Comparison of ENCODE assay signal across 16 mouse cellular contexts in the genomic region with DNA sequence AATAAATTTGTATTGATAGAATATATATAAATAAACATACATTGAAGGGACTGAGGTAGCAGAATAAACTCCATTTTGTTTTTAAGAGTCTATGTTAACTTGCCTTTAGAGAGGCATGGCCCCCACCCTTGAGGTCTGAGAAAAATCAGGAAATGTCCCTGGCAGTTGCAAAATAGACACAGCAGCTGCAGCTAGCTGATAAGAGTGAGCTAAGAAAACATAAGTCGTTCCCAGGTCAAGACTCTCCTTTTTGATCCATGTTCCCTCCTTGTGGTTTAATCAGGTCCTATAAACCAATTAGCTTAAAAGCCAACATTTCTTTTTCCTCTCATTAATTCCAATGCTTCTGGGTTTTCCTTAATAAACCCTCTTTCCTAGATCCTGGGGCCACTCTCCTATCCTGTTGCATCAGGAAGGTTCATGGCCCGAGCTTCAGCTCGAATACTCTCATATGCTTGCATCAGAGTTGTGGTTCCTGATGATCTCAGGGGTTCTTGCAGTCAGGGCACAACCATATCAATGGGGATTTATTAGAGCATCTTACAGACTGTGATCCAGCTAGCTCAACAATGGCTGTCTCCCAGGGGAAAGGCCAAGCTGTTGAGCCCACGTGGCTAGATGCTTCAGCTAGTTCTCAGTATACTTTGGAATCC. TPM values are rescaled to one million over a fixed set of nuclear protein-coding genes. Genes with fewer than 3 reads are reported as not detected.
DNase-seq lines count a peak whose midpoint lies in the region; ATAC-seq and TF ChIP-seq lines count a peak whose summit lies in the region.
"Had no signal": no experiment of that assay in that cellular context is flagged by ENCODE, and none has a peak within 500 bp of the region (broad histone marks: within the 10 kb centered on the region; RNA-seq: fewer than 3 reads in every experiment).

No protein-coding gene starts in this region.

- DNase-seq in heart, adult 8-10 months (ENCODE audit: low spot score): no peak
- DNase-seq in G1E (ENCODE audit: low spot score): peak; percentile 9
- peak in 2 of 3 experiments; percentile 40 to 43 for DNase-seq in liver, embryonic 14.5 days (ENCODE audit: low read depth in 3 of 3, low spot score in 3 of 3)
- no peak for DNase-seq in gastrocnemius, postnatal 36 days
- DNase-seq: adrenal gland, adult 2 months; cerebellum, adult 11-12 months; kidney, adult 2 months; layer of hippocampus, adult 9-11 months; thymus, postnatal 14 days had no signal

- H3K4me1 ChIP-seq in heart, embryonic 12.5 days (replicated peaks): no peaks in the 10 kb centered on the region
- H3K4me1 ChIP-seq in G1E (ENCODE audit: insufficient read depth, low read depth, low read length): peaks cover 28% of the 10 kb centered on the region
- peaks cover 7 to 9% of the 10 kb centered on the region in 2 experiments for H3K4me1 ChIP-seq in liver, embryonic 14.5 days (replicated peaks; ENCODE audit: control insufficient read depth in 2 of 2, insufficient read depth in 2 of 2, low read length in 1 of 2)
- H3K4me1 ChIP-seq: stomach, embryonic 15.5 days had no signal

- no peak overlapping the region for H3K4me2 ChIP-seq in heart, embryonic 12.5 days
- H3K4me2 ChIP-seq in liver, embryonic 14.5 days (ENCODE audit: low read depth): no peak overlapping the region
- H3K4me2 ChIP-seq: stomach, embryonic 15.5 days had no signal

- no peak overlapping the region for H3K27ac ChIP-seq in heart, embryonic 12.5 days (ENCODE audit: poor library complexity, severe bottlenecking)
- no peak overlapping the region for H3K27ac ChIP-seq in liver, embryonic 14.5 days
- H3K27ac ChIP-seq: limb, embryonic 10.5 days; stomach, embryonic 15.5 days had no signal

- peak; percentile 59 for TF ChIP-seq EP300 in liver, embryonic 14.5 days (IDR thresholded peaks at IDR 0.05; ENCODE audit: low read depth)

- ATAC-seq in heart, embryonic 12.5 days (ENCODE audit: insufficient number of reproducible peaks, low FRiP score): peak; percentile 77
- peak; percentile 82 for ATAC-seq in G1E (ENCODE audit: extremely low read depth, insufficient number of reproducible peaks, low FRiP score, poor library complexity, severe bottlenecking)
- peak; percentile 94 for ATAC-seq in common myeloid progenitor, adult 5-6 weeks (replicated peaks; ENCODE audit: low read depth, poor library complexity, severe bottlenecking)
- peak; percentile 74; the same call in 1 of the 2 replicates for ATAC-seq in liver, embryonic 14.5 days (ENCODE audit: insufficient read depth)
- no peak for ATAC-seq in erythroid progenitor cell, adult 5-6 weeks (replicated peaks; ENCODE audit: low FRiP score, poor library complexity, severe bottlenecking)
- no peak for ATAC-seq in cerebellum, adult (ENCODE audit: insufficient number of reproducible peaks, low FRiP score, low TSS enrichment)
- ATAC-seq: Patski had no signal

- peaks cover 8% of the 10 kb centered on the region; the same call in 1 of the 2 replicates for H3K36me3 ChIP-seq in heart, embryonic 12.5 days
- peaks cover 11% of the 10 kb centered on the region for H3K36me3 ChIP-seq in G1E (replicated peaks)
- H3K36me3 ChIP-seq in liver, embryonic 14.5 days (replicated peaks; ENCODE audit: control insufficient read depth, insufficient read depth, low read depth): no peaks in the 10 kb centered on the region
- H3K36me3 ChIP-seq: stomach, embryonic 15.5 days had no signal

- H3K9me3 ChIP-seq in heart, embryonic 12.5 days (replicated peaks): no peaks in the 10 kb centered on the region
- H3K9me3 ChIP-seq in G1E (replicated peaks): no peaks in the 10 kb centered on the region
- no peaks in the 10 kb centered on the region for H3K9me3 ChIP-seq in liver, embryonic 14.5 days (ENCODE audit: control insufficient read depth, low read length)
- H3K9me3 ChIP-seq: limb, embryonic 10.5 days; stomach, embryonic 15.5 days had no signal

- H3K27me3 ChIP-seq in heart, embryonic 12.5 days (replicated peaks): no peaks in the 10 kb centered on the region
- no peaks in the 10 kb centered on the region for H3K27me3 ChIP-seq in G1E (ENCODE audit: insufficient read depth, low read length)
- H3K27me3 ChIP-seq in liver, embryonic 14.5 days (ENCODE audit: control insufficient read depth, insufficient read depth, low read length): no peaks in the 10 kb centered on the region
- H3K27me3 ChIP-seq: stomach, embryonic 15.5 days had no signal

- no peak overlapping the region for H3K9ac ChIP-seq in heart, embryonic 12.5 days
- no peak overlapping the region for H3K9ac ChIP-seq in liver, embryonic 14.5 days (replicated peaks)
- H3K9ac ChIP-seq: stomach, embryonic 15.5 days had no signal

- no peak for TF ChIP-seq CTCF in G1E (IDR thresholded peaks at IDR 0.05; ENCODE audit: low read depth, low read length)
- no peak for TF ChIP-seq CTCF in liver, embryonic 14.5 days (IDR thresholded peaks at IDR 0.05; ENCODE audit: low read depth)

- 38% methylated on average over 4 of the region's 4 CpGs for WGBS in heart, embryonic 12.5 days
- WGBS in liver, embryonic 14.5 days (ENCODE audit: insufficient replicate concordance): 16% methylated on average over 4 of the region's 4 CpGs

- intact Hi-C loops in gastrocnemius, postnatal 36 days (cut with DNase I): no loop called here

- no peak overlapping the region for H3K4me3 ChIP-seq in heart, embryonic 12.5 days
- no peak overlapping the region for H3K4me3 ChIP-seq in G1E (ENCODE audit: low read depth, low read length)
- H3K4me3 ChIP-seq in liver, embryonic 14.5 days (ENCODE audit: insufficient read depth in 1 of 2, low read depth in 2 of 2, low read length in 2 of 2): no peak overlapping the region
- H3K4me3 ChIP-seq: limb, embryonic 10.5 days; stomach, embryonic 15.5 days had no signal

RNA-seq across cellular contexts. Expression of a gene that starts 12.1 kb away (rescaled TPM):
- polyA plus RNA-seq in heart, embryonic 12.5 days (2016; fragmentation: Nextera tagmentation; extraction: Ambion mirVana): 29.0 and 29.1 TPM in 2 replicates
- 10 to 100 TPM; 43.9 to 48.3 (median 46.4) TPM for total RNA-seq in heart, adult 8-10 months (2022)
- total RNA-seq in G1E (2014; fragmentation: Nextera tagmentation): 72.0 and 95.8 TPM in 2 replicates
- 27.5 and 30.5 TPM in 2 replicates for total RNA-seq in G1E (2017)
- 4.9 and 6.2 TPM in 2 replicates for polyA plus RNA-seq in G1E (2012)
- total RNA-seq in common myeloid progenitor, adult 5-6 weeks (2017): 55.1 and 55.9 TPM in 2 replicates
- polyA plus RNA-seq in liver, embryonic 14.5 days (2012; rRNA removed): 4.4 and 5.6 TPM in 2 replicates
- polyA plus RNA-seq in liver, embryonic 14.5 days (2014; fragmentation: Nextera tagmentation; extraction: Ambion mirVana): 15.4 and 15.7 TPM in 2 replicates
- total RNA-seq in gastrocnemius, postnatal 36 days (2021): 10 to 100 TPM; 28.1 to 33.6 TPM
- total RNA-seq in erythroid progenitor cell, adult 5-6 weeks (2015; ENCODE audit: low replicate concordance): 24.9 and 34.0 TPM in 2 replicates
- total RNA-seq in erythroid progenitor cell, adult 5-6 weeks (2017; ENCODE audit: low replicate concordance): 3.9 and 7.9 TPM in 2 replicates

RNA-seq across cellular contexts. Expression of a gene that starts 23.2 kb away (rescaled TPM):
- polyA plus RNA-seq in heart, embryonic 12.5 days (2016; fragmentation: Nextera tagmentation; extraction: Ambion mirVana): 65.2 and 65.5 TPM in 2 replicates
- 100 to 1,000 TPM; 145 to 156 (median 152) TPM for total RNA-seq in heart, adult 8-10 months (2022)
- total RNA-seq in G1E (2014; fragmentation: Nextera tagmentation) (73.7 and 89.0 TPM in 2 replicates), G1E (2017) (55.0 and 61.8 TPM in 2 replicates)
- polyA plus RNA-seq in G1E (2012): 4.0 and 8.6 TPM in 2 replicates
- 45.4 and 48.2 TPM in 2 replicates for total RNA-seq in common myeloid progenitor, adult 5-6 weeks (2017)
- polyA plus RNA-seq in liver, embryonic 14.5 days (2012; rRNA removed): 5.2 and 8.8 TPM in 2 replicates
- 21.4 and 24.7 TPM in 2 replicates for polyA plus RNA-seq in liver, embryonic 14.5 days (2014; fragmentation: Nextera tagmentation; extraction: Ambion mirVana)
- total RNA-seq in gastrocnemius, postnatal 36 days (2021): 100 to 1,000 TPM; 122 to 132 TPM
- 37.8 and 67.1 TPM in 2 replicates for total RNA-seq in erythroid progenitor cell, adult 5-6 weeks (2015; ENCODE audit: low replicate concordance)
- total RNA-seq in erythroid progenitor cell, adult 5-6 weeks (2017; ENCODE audit: low replicate concordance): 27.3 and 32.0 TPM in 2 replicates

Comparison
In these comparisons a context has a peak if more than half of its experiments do, and no peak if none do; other contexts are left out.
1. ATAC-seq: peak in heart, embryonic 12.5 days (single experiment), G1E (single experiment), common myeloid progenitor, adult 5-6 weeks (single experiment) and liver, embryonic 14.5 days (single experiment); none in erythroid progenitor cell, adult 5-6 weeks (single experiment) and cerebellum, adult (single experiment).
2. DNase-seq: peak in G1E (single experiment) and liver, embryonic 14.5 days (2 of 3); none in heart, adult 8-10 months (single experiment) and gastrocnemius, postnatal 36 days (0 of 2).